Mouse (Mus musculus) forebrain, embryonic 11.5 days (tissue): Measurements from ENCODE around the gene Gng12. TPM values are rescaled to one million over a fixed set of nuclear protein-coding genes. Genes with fewer than 3 reads are reported as not detected.

Experiments used
- ATAC-seq: fragments of 200-750 bp; cut with Nextera tagmentation; replicated peaks from 2 replicates; pipeline ENCODE4 v1.8.0; 2017; ENCODE audit warnings: moderate TSS enrichment; ENCODE audit not compliant: low FRiP score
- DNase-seq: peaks from one replicate; pipeline ENCODE4 v3.0.0-alpha.2; 2017; ENCODE audit warnings: low spot score
- H3K27ac ChIP-seq: fragments of 300-500 bp; sonication (generic); 2 replicates; pipeline ENCODE4 v1.5.1; 2014; ENCODE audit warnings: low read depth, low read length
- H3K27me3 ChIP-seq: fragments of 300-500 bp; sonication (generic); 2 replicates; pipeline ENCODE4 v1.6.1; 2014; ENCODE audit warnings: mild to moderate bottlenecking, low read length, mixed read lengths; ENCODE audit not compliant: control insufficient read depth, insufficient read depth
- H3K36me3 ChIP-seq: fragments of 300-500 bp; sonication (generic); 2 replicates; pipeline ENCODE4 v1.6.1; 2014; ENCODE audit warnings: mild to moderate bottlenecking, low read length, moderate library complexity, mixed read lengths; ENCODE audit not compliant: control insufficient read depth, insufficient read depth
- H3K4me1 ChIP-seq: fragments of 300-500 bp; sonication (generic); replicated peaks from 2 replicates; pipeline ENCODE4 v1.6.1; 2014; ENCODE audit warnings: low read length, mixed read lengths; ENCODE audit not compliant: control insufficient read depth, insufficient read depth
- H3K4me2 ChIP-seq: fragments of 300-500 bp; sonication (generic); 2 replicates; pipeline ENCODE4 v1.6.1; 2014; ENCODE audit warnings: low read depth, mild to moderate bottlenecking, low read length, moderate library complexity, mixed read lengths; ENCODE audit not compliant: severe bottlenecking
- H3K4me3 ChIP-seq: fragments of 300-500 bp; sonication (generic); 2 replicates; pipeline ENCODE4 v1.5.1; 2014; ENCODE audit warnings: low read depth, low read length
- H3K9ac ChIP-seq: fragments of 300-500 bp; sonication (generic); 2 replicates; pipeline ENCODE4 v1.6.1; 2014; ENCODE audit warnings: low read length
- H3K9me3 ChIP-seq: fragments of 300-500 bp; sonication (generic); 2 replicates; pipeline ENCODE4 v1.6.1; 2016; ENCODE audit warnings: low read length, mixed read lengths; ENCODE audit not compliant: control insufficient read depth
- WGBS: fragments of 180-500 bp; shearing (Covaris S2); extraction: QIAGEN DNeasy Blood & Tissue Kit; methylation state at CpG from one replicate; pipeline ENCODE4 v1.1.7; 2014; 5-methylcytosine and 5-hydroxymethylcytosine counted together
- polyA plus RNA-seq: library from polyadenylated mRNA; unstranded; fragments of >200 nt; fragmentation: Nextera tagmentation; extraction: Ambion mirVana; gene quantifications from 2 replicates; pipeline ENCODE4 v1.2.1, GENCODE M21; 2014

The Gng12 gene
- polyA plus RNA-seq, 1 experiment from 2014 or later, result 46.2 TPM

DNA sequence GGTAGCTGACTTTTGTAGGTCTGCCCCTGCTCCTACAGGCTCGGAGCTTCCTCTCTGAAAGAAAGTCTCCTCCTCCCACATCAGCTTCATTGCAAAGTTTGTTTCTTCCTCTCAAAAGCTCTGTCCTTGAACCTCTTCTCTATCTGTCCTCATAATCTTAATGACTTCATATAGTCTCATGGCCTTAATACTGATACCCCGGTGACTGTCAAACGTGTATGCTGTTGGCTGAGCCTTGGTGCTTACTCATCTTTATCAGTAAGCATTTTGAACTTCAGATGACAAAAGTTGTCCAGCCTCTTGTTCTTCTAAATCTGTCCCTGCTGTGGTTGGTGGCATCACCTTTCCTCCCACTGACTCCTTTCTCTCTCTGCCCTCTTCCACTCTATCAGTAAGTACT is 149.2 kb downstream of the Gng12 start:
- Histone ChIP-seq H3K9me3 (no peaks in the 10 kb centered on the region), H3K36me3 (no peaks in the 10 kb centered on the region), H3K4me1 (0 out of 2 replicates have a peak, but pooled peaks cover 3% of the 10 kb centered on the region), H3K27me3 (no peaks in the 10 kb centered on the region), H3K27ac (no peak overlapping the region), H3K4me3 (no peak overlapping the region), H3K9ac (no peak overlapping the region), H3K4me2 (no peak overlapping the region)
- ATAC-seq (no peak), DNase-seq (no peak)
- WGBS, result 89% methylated on average over 3 of the region's 3 CpGs

- H3K4me1 ChIP-seq, result 0 out of 2 replicates have a peak, but pooled peaks cover 3% of the 10 kb centered on the region
- H3K4me2 ChIP-seq, result no peak overlapping the region
- 90% methylated on average over 3 of the region's 3 CpGs for WGBS
- H3K9me3 ChIP-seq, result no peaks in the 10 kb centered on the region
- DNase-seq, result no peak
- no peaks in the 10 kb centered on the region for H3K36me3 ChIP-seq
- H3K27ac ChIP-seq, result no peak overlapping the region
- H3K9ac ChIP-seq, result no peak overlapping the region
- H3K4me3 ChIP-seq, result no peak overlapping the region
- no peaks in the 10 kb centered on the region for H3K27me3 ChIP-seq
- ATAC-seq, result no peak
Measured at GRCm38 (mm10) chr6:67046937-67047336, 150.7 kb downstream of the Gng12 start.

GRCm38 (mm10) chr6:67048052-67048691 is 152.0 kb downstream of the Gng12 start:
- H3K4me2 ChIP-seq, result no peak overlapping the region
- 77% methylated on average over 3 of the region's 3 CpGs for WGBS
- DNase-seq (no peak), ATAC-seq (no peak)
- no peak overlapping the region for H3K4me3 ChIP-seq
- H3K9ac ChIP-seq, result no peak overlapping the region
- H3K27ac ChIP-seq, result no peak overlapping the region
- no peaks in the 10 kb centered on the region for H3K36me3 ChIP-seq
- H3K9me3 ChIP-seq, result no peaks in the 10 kb centered on the region
- H3K27me3 ChIP-seq, result no peaks in the 10 kb centered on the region
- 0 out of 2 replicates have a peak, but pooled peaks cover 3% of the 10 kb centered on the region for H3K4me1 ChIP-seq

GRCm38 (mm10) chr6:67048880-67049694 is 152.9 kb downstream of the Gng12 start:
- H3K4me2 ChIP-seq, result no peak overlapping the region
- DNase-seq (no peak), ATAC-seq (peak; percentile 81)
- no peaks in the 10 kb centered on the region for H3K27me3 ChIP-seq
- no peak overlapping the region for H3K9ac ChIP-seq
- H3K27ac ChIP-seq, result no peak overlapping the region
- 56% methylated on average over 7 of the region's 7 CpGs for WGBS
- H3K4me1 ChIP-seq, result 0 out of 2 replicates have a peak, but pooled peaks cover 3% of the 10 kb centered on the region
- H3K36me3 ChIP-seq, result no peaks in the 10 kb centered on the region
- no peaks in the 10 kb centered on the region for H3K9me3 ChIP-seq
- no peak overlapping the region for H3K4me3 ChIP-seq

DNA sequence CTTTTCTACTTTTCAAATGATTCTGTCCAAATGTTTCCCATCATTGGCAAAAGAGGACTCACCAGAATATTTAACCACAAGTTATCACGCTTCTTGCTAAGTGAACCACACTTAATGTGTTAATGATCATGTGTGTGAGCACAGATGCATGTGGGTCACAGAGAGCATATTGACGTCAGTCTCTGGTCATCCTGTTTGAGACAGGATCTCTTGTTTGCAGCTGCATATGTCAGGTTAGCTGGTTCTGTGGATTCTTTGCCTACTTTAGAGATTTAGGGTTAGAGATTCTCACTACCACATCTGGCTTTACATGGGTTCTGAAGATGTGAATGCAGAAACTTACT is 153.5 kb downstream of the Gng12 start:
- Histone ChIP-seq H3K27ac (no peak overlapping the region), H3K36me3 (no peaks in the 10 kb centered on the region), H3K4me1 (0 out of 2 replicates have a peak, but pooled peaks cover 3% of the 10 kb centered on the region), H3K9ac (no peak overlapping the region), H3K4me2 (no peak overlapping the region), H3K27me3 (no peaks in the 10 kb centered on the region), H3K9me3 (no peaks in the 10 kb centered on the region), H3K4me3 (no peak overlapping the region)
- DNase-seq (no peak), ATAC-seq (peak; percentile 56; the same call in 1 of the 2 replicates)
- 60% methylated on average over 2 of the region's 2 CpGs for WGBS

- ATAC-seq (no peak), DNase-seq (no peak)
- Histone ChIP-seq H3K36me3 (no peaks in the 10 kb centered on the region), H3K9ac (no peak overlapping the region), H3K4me1 (0 out of 2 replicates have a peak, but pooled peaks cover 3% of the 10 kb centered on the region), H3K9me3 (no peaks in the 10 kb centered on the region), H3K27ac (no peak overlapping the region), H3K4me2 (no peak overlapping the region), H3K4me3 (no peak overlapping the region), H3K27me3 (no peaks in the 10 kb centered on the region)
- WGBS, result 68% methylated on average over 1 of the region's 1 CpGs
Measured at GRCm38 (mm10) chr6:67050063-67050462, 153.9 kb downstream of the Gng12 start.

DNA sequence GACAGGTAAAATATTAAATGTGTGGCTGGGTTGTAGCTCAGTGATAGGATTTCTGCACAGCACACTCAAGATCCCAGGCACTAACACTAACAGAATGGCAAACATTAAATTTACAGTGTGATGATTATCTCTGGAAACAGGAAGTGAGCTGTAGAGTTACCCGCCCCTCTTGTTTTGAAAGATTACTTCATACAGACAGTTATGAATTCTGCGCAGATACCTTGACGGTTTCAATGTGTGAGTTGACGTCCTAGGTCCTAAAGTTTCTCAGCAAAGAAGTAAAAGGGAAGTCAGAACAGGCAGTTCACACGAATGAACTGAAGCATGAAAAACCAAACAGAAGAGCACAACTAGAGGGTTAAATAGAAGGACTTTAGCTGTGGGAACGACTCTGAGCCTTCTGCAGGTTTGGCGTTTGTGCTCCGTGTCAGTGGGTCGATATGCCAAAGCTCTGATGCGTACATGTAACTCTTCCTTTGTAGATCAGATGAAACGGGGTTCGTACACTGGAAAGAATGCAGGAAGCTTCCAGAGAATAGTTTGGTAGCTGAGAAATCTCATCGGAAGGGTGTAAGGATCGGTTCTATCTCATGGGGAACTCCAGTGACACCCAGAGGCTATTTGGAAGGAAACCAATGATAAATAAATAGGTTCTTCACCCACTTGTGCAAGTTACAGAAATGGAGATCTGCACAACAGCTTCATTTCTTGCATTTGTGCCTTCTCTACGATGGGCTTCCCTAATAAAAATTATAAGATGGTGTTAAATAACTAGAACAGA is 160.1 kb downstream of the Gng12 start:
- Histone ChIP-seq H3K27ac (no peak overlapping the region), H3K27me3 (no peaks in the 10 kb centered on the region), H3K36me3 (no peaks in the 10 kb centered on the region), H3K9ac (no peak overlapping the region), H3K9me3 (no peaks in the 10 kb centered on the region), H3K4me1 (no peaks in the 10 kb centered on the region), H3K4me3 (no peak overlapping the region), H3K4me2 (no peak overlapping the region)
- no peak for ATAC-seq
- DNase-seq, result no peak
- 84% methylated on average over 15 of the region's 15 CpGs for WGBS

GRCm38 (mm10) chr6:67056889-67057564 is 160.8 kb downstream of the Gng12 start:
- ATAC-seq (no peak), DNase-seq (no peak)
- H3K4me3 ChIP-seq, result no peak overlapping the region
- WGBS, result 85% methylated on average over 3 of the region's 3 CpGs
- H3K27me3 ChIP-seq, result no peaks in the 10 kb centered on the region
- H3K36me3 ChIP-seq, result no peaks in the 10 kb centered on the region
- no peaks in the 10 kb centered on the region for H3K4me1 ChIP-seq
- H3K27ac ChIP-seq, result no peak overlapping the region
- no peaks in the 10 kb centered on the region for H3K9me3 ChIP-seq
- no peak overlapping the region for H3K9ac ChIP-seq
- no peak overlapping the region for H3K4me2 ChIP-seq
